Mouse (Mus musculus) retina, embryonic 14.5 days (tissue): Measurements from ENCODE around the gene BC037034.

Experiments used
- DNase-seq: peaks from one replicate; pipeline ENCODE4 v3.0.0-alpha.2; 2015; ENCODE audit warnings: low spot score

Gene BC037034

GRCm38 (mm10) chr5:138263260-138264206 lies at the start of gene BC037034:
Gene BC037034, minus strand, starts transcription at chr5:138264033.
- DNase-seq = peak; percentile 92

- no peak for DNase-seq
These were observed 49.0 kb upstream of the BC037034 start for GRCm38 (mm10) chr5:138312795-138313194.

GRCm38 (mm10) chr5:138299613-138300012 lies 35.8 kb upstream of the BC037034 start:
- no peak for DNase-seq

GRCm38 (mm10) chr5:138294158-138294557 lies 30.3 kb upstream of the BC037034 start:
- DNase-seq = no peak

- DNase-seq = no peak
These were observed 27.8 kb upstream of the BC037034 start for GRCm38 (mm10) chr5:138291638-138292037.

- DNase-seq = no peak
These were observed 24.0 kb upstream of the BC037034 start for GRCm38 (mm10) chr5:138287861-138288260.

- no peak for DNase-seq
These were observed 19.7 kb upstream of the BC037034 start for GRCm38 (mm10) chr5:138283540-138283939.

GRCm38 (mm10) chr5:138281798-138282197 lies 18.0 kb upstream of the BC037034 start:
- DNase-seq = no peak

GRCm38 (mm10) chr5:138280829-138281228 lies 17.0 kb upstream of the BC037034 start:
- no peak for DNase-seq

- DNase-seq = no peak
These were observed 16.6 kb upstream of the BC037034 start for GRCm38 (mm10) chr5:138280425-138280768.

GRCm38 (mm10) chr5:138279585-138280424 lies 16.0 kb upstream of the BC037034 start, which contains the start of the genes Gm43720, Gpc2 and Stag3:
Gene Gm43720, minus strand, starts transcription at chr5:138279958.
Gene Gpc2, minus strand, starts transcription at chr5:138280005.
Gene Stag3, plus strand, starts transcription at chr5:138280240.
- DNase-seq = peak; percentile 97

- no peak for DNase-seq
These were observed 14.2 kb upstream of the BC037034 start for GRCm38 (mm10) chr5:138277994-138278393.

- peak; percentile 46 for DNase-seq
These were observed 11.6 kb upstream of the BC037034 start for GRCm38 (mm10) chr5:138275216-138276050.

GRCm38 (mm10) chr5:138274186-138274585 lies 10.4 kb upstream of the BC037034 start:
- DNase-seq = no peak

- peak; percentile 68 for DNase-seq
These were observed 8.6 kb upstream of the BC037034 start, which contains the start of gene Gal3st4 for GRCm38 (mm10) chr5:138272409-138272923. Gene Gal3st4, minus strand, starts transcription at chr5:138272840.

GRCm38 (mm10) chr5:138271232-138271631 lies 7.4 kb upstream of the BC037034 start:
- DNase-seq = no peak

GRCm38 (mm10) chr5:138268980-138269379 lies 5.1 kb upstream of the BC037034 start:
- no peak for DNase-seq

GRCm38 (mm10) chr5:138267114-138267513 lies 3.3 kb upstream of the BC037034 start:
- DNase-seq = no peak

GRCm38 (mm10) chr5:138265712-138266111 lies 1.9 kb upstream of the BC037034 start:
- DNase-seq = no peak

GRCm38 (mm10) chr5:138264207-138264578 lies 360 bp upstream of the BC037034 start:
- no peak for DNase-seq

- DNase-seq = no peak
These were observed 1.1 kb downstream of the BC037034 start for GRCm38 (mm10) chr5:138262582-138263240.
